ENCODE assay signal across 24 mouse cellular contexts in genomic region chr10:113346199-113346598, GRCm38 (mm10).
DNase-seq lines count a peak whose midpoint lies in the region; ATAC-seq and TF ChIP-seq lines count a peak whose summit lies in the region.
"Had no signal": no experiment of that assay in that cellular context is flagged by ENCODE, and none has a peak within 500 bp of the region (broad histone marks: within the 10 kb centered on the region; RNA-seq: fewer than 3 reads in every experiment).

No protein-coding gene starts in this region.

- peak; percentile 17 for DNase-seq in lung, embryonic 14.5 days
- no peak for DNase-seq in lung, postnatal 36 days
- no peak for DNase-seq in lung, adult 18-20 months
- DNase-seq in forelimb bud, embryonic 11.5 days (ENCODE audit: low read depth, low spot score) = peak; percentile 6
- DNase-seq: adrenal gland, adult 8-10 months; adrenal gland, postnatal 14 days; adrenal gland, postnatal 36 days; B cell, adult 2 months; cerebellum, adult 11-12 months; cerebellum, adult 2 months; cerebellum, adult 9-10 months; cerebellum, postnatal 10 days; cerebellum, postnatal 25 days had no signal

- no peak overlapping the region for H3K4me3 ChIP-seq in lung, embryonic 14.5 days (ENCODE audit: low read depth, low read length)
- no peak overlapping the region for H3K4me3 ChIP-seq in lung, embryonic 16.5 days (ENCODE audit: low read length)
- H3K4me3 ChIP-seq in forebrain, embryonic 12.5 days (replicated peaks) = no peak overlapping the region
- H3K4me3 ChIP-seq: embryonic facial prominence, embryonic 10.5 days; embryonic facial prominence, embryonic 12.5 days had no signal

- no peaks in the 10 kb centered on the region for H3K4me1 ChIP-seq in lung, embryonic 14.5 days (ENCODE audit: insufficient read depth)
- peaks cover 2% of the 10 kb centered on the region; the same call in 1 of the 2 replicates for H3K4me1 ChIP-seq in lung, embryonic 16.5 days (replicated peaks; ENCODE audit: control insufficient read depth, insufficient read depth, low read length)
- no peaks in the 10 kb centered on the region for H3K4me1 ChIP-seq in forebrain, embryonic 12.5 days
- H3K4me1 ChIP-seq: embryonic facial prominence, embryonic 10.5 days; embryonic facial prominence, embryonic 12.5 days had no signal

- no peak overlapping the region for H3K9ac ChIP-seq in lung, embryonic 14.5 days
- no peak overlapping the region for H3K9ac ChIP-seq in lung, embryonic 16.5 days (ENCODE audit: low read length)
- no peak overlapping the region for H3K9ac ChIP-seq in forebrain, embryonic 12.5 days
- H3K9ac ChIP-seq: embryonic facial prominence, embryonic 12.5 days had no signal

- 46% methylated on average over 2 of the region's 2 CpGs for WGBS in lung, embryonic 14.5 days
- WGBS in lung, embryonic 16.5 days = 34% methylated on average over 2 of the region's 2 CpGs
- 72% methylated on average over 2 of the region's 2 CpGs for WGBS in forebrain, embryonic 12.5 days

- no peaks in the 10 kb centered on the region for H3K27me3 ChIP-seq in lung, embryonic 14.5 days (ENCODE audit: insufficient read depth, low read length)
- H3K27me3 ChIP-seq in lung, embryonic 16.5 days (ENCODE audit: control insufficient read depth, insufficient read depth, low read depth, low read length) = no peaks in the 10 kb centered on the region
- no peaks in the 10 kb centered on the region for H3K27me3 ChIP-seq in forebrain, embryonic 12.5 days
- H3K27me3 ChIP-seq: CH12.LX; embryonic facial prominence, embryonic 12.5 days had no signal

- H3K27ac ChIP-seq in lung, embryonic 14.5 days (ENCODE audit: low read depth) = no peak overlapping the region
- H3K27ac ChIP-seq in lung, embryonic 16.5 days (ENCODE audit: low read length) = no peak overlapping the region
- no peak overlapping the region for H3K27ac ChIP-seq in forebrain, embryonic 12.5 days
- H3K27ac ChIP-seq: embryonic facial prominence, embryonic 10.5 days; embryonic facial prominence, embryonic 12.5 days had no signal

- H3K9me3 ChIP-seq in lung, embryonic 14.5 days (ENCODE audit: low read depth, low read length) = no peaks in the 10 kb centered on the region
- H3K9me3 ChIP-seq in lung, embryonic 16.5 days (ENCODE audit: control insufficient read depth, low read length) = no peaks in the 10 kb centered on the region
- H3K9me3 ChIP-seq in forebrain, embryonic 12.5 days = no peaks in the 10 kb centered on the region
- H3K9me3 ChIP-seq: embryonic facial prominence, embryonic 10.5 days; embryonic facial prominence, embryonic 12.5 days; G1E had no signal

- ATAC-seq in lung, embryonic 14.5 days (ENCODE audit: insufficient read depth) = peak; percentile 62; the same call in 1 of the 2 replicates
- ATAC-seq in lung, embryonic 16.5 days (ENCODE audit: low read depth) = peak; percentile 79
- ATAC-seq in forebrain, embryonic 12.5 days (ENCODE audit: low FRiP score) = no peak
- ATAC-seq: activated CD4-positive, CD25-positive, alpha-beta regulatory T cell, adult 4 months; CD4-positive, CD25-positive, alpha-beta regulatory T cell, adult 4 months; forebrain, embryonic 14.5 days; forebrain, embryonic 16.5 days; Patski had no signal

- no peaks in the 10 kb centered on the region for H3K36me3 ChIP-seq in lung, embryonic 14.5 days (ENCODE audit: insufficient read depth)
- no peaks in the 10 kb centered on the region for H3K36me3 ChIP-seq in lung, embryonic 16.5 days (ENCODE audit: control insufficient read depth, insufficient read depth, low read length)
- no peaks in the 10 kb centered on the region for H3K36me3 ChIP-seq in forebrain, embryonic 12.5 days (replicated peaks)
- H3K36me3 ChIP-seq: embryonic facial prominence, embryonic 10.5 days; embryonic facial prominence, embryonic 12.5 days; G1E had no signal

- TF ChIP-seq CTCF in lung, embryonic 14.5 days (IDR thresholded peaks at IDR 0.05; ENCODE audit: low read depth) = no peak

- no peak overlapping the region for H3K4me2 ChIP-seq in lung, embryonic 14.5 days
- no peak overlapping the region for H3K4me2 ChIP-seq in lung, embryonic 16.5 days (ENCODE audit: low read depth, low read length)
- no peak overlapping the region for H3K4me2 ChIP-seq in forebrain, embryonic 12.5 days
- H3K4me2 ChIP-seq: embryonic facial prominence, embryonic 12.5 days had no signal

Comparison
In these comparisons a context has a peak if more than half of its experiments do, and no peak if none do; other contexts are left out.
1. DNase-seq: peak in lung, embryonic 14.5 days (single experiment) and forelimb bud, embryonic 11.5 days (single experiment); none in lung, postnatal 36 days (single experiment) and lung, adult 18-20 months (0 of 2).